Mouse (Mus musculus) left cerebral cortex, adult 2 months (tissue): ENCODE measurements at regions not wholly inside any gene's neighbourhood (a gene's known extent, or its start where the extent isn't known, plus 50 kb on each side); places are given as distances from the start of the nearest gene placed in this dataset.

Experiments used
- DNase-seq, 2 experiments: peaks; one replicate each; pipeline ENCODE4 v3.0.0; 2021 to 2022; ENCODE audit warnings: low spot score in 2 of 2, mixed read lengths in 1 of 2; ENCODE audit errors: extremely low spot score in 1 of 2
- H3K27ac ChIP-seq: fragments of 200-600 bp; 2 replicates; pipeline ENCODE4 v1.8.1; 2022
- H3K4me3 ChIP-seq: fragments of 200-600 bp; 2 replicates; pipeline ENCODE4 v1.8.1; 2022
- CTCF ChIP-seq: fragments of 200-600 bp; IDR thresholded peaks from 2 replicates; pipeline ENCODE4 v1.8.1; 2022; ENCODE audit warnings: antibody characterized with exemption, mild to moderate bottlenecking, moderate library complexity
- intact Hi-C: fragments of 180-260 bp; cut with DNase I; formaldehyde crosslinking; loops from one replicate; pipeline ENCODE4 v1.15.1; 2025

DNA sequence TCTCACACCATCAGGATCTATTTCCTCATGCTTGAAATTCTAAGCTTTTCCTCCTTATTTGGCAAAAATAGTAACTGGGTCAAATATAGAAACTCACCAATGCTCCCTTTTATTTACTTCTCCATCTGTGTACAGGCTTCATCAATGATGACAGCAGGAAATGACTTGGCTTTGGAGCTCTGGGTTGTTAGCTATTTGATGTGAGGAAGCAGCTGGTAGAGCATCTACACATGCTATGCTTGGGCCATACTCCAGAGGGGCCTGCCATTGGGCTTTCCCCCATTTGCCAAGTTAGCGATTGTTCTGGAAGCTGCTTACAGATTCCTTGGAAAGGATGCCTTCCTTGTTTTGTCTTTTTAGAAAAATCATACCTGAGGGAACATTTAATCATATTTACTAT is 181.5 kb upstream of the F9 start:
- H3K4me3 ChIP-seq = no peak overlapping the region
- intact Hi-C loops = loop anchor here (10.0 kb wide), 1 partner anchor 613 kb away; no protein-coding TSS in a partner anchor

More for the DNA sequence above, 181.5 kb upstream of the F9 start:
- TF ChIP-seq CTCF = no peak
- no peak overlapping the region for H3K27ac ChIP-seq
- DNase-seq = no peak
